Mouse (Mus musculus) bone marrow, adult 2 months (tissue): ENCODE measurements around the gene Ctu2.

Source experiments
- CTCF ChIP-seq: fragments of 200-500 bp; IDR thresholded peaks from 2 replicates; pipeline ENCODE4 v1.5.1; 2011; ENCODE audit warnings: low read length, control low read depth; ENCODE audit not compliant: control insufficient read depth, insufficient read depth
- POLR2A ChIP-seq: fragments of 200-500 bp; IDR thresholded peaks from 2 replicates; pipeline ENCODE4 v1.6.1; 2011; ENCODE audit warnings: low read depth, mild to moderate bottlenecking, control low read depth, low read length, borderline replicate concordance; ENCODE audit not compliant: control insufficient read depth

GRCm38 (mm10) chr8:122511552-122511951, 35.6 kb downstream of the Ctu2 start:
- TF ChIP-seq CTCF (no peak), POLR2A (no peak)
